Mouse (Mus musculus): ENCODE results near the gene Chd5. TPM values are rescaled to one million over a fixed set of nuclear protein-coding genes. Genes with fewer than 3 reads are reported as not detected.

The Chd5 gene
- total RNA-seq, 1 experiment from 2014 or later = 0.10 TPM

- ATAC-seq (replicated peaks; ENCODE audit: insufficient number of reproducible peaks, low FRiP score, low TSS enrichment, poor library complexity, severe bottlenecking) = no peak
Measured at GRCm38 (mm10) chr4:152313934-152314333, 24.5 kb upstream of the Chd5 start.

- no peak for ATAC-seq (replicated peaks; ENCODE audit: insufficient number of reproducible peaks, low FRiP score, low TSS enrichment, poor library complexity, severe bottlenecking)
Measured at GRCm38 (mm10) chr4:152315498-152316213, 22.8 kb upstream of the Chd5 start.

DNA sequence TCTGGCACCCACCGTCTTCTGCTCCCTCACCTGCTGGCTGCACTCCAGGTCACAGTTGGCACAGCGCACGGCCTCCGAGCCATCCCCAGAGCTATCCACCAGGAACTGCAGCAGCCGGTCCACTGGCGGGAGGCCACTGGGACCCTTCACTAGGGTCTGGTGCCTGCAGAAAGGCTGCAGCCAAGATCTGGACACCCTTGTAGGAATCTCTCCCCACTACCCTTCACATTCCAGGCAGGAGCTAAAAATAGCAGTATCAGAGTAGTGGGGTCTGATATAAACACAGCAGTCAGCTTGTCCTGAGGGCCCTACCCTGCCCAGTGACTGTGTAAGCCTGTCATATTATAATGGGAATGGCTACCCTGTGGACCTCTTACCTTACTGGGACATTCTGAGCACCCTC is 20.8 kb upstream of the Chd5 start:
- ATAC-seq (replicated peaks; ENCODE audit: insufficient number of reproducible peaks, low FRiP score, low TSS enrichment, poor library complexity, severe bottlenecking) = no peak

GRCm38 (mm10) chr4:152318517-152319234 is 19.8 kb upstream of the Chd5 start, which contains the start of gene Rnf207:
TSS of gene Rnf207 (minus strand) at chr4:152318993.
- ATAC-seq (replicated peaks; ENCODE audit: insufficient number of reproducible peaks, low FRiP score, low TSS enrichment, poor library complexity, severe bottlenecking) = peak; percentile 74

- no peak for ATAC-seq (replicated peaks; ENCODE audit: insufficient number of reproducible peaks, low FRiP score, low TSS enrichment, poor library complexity, severe bottlenecking)
Measured at GRCm38 (mm10) chr4:152321464-152321863, 17.0 kb upstream of the Chd5 start.

DNA sequence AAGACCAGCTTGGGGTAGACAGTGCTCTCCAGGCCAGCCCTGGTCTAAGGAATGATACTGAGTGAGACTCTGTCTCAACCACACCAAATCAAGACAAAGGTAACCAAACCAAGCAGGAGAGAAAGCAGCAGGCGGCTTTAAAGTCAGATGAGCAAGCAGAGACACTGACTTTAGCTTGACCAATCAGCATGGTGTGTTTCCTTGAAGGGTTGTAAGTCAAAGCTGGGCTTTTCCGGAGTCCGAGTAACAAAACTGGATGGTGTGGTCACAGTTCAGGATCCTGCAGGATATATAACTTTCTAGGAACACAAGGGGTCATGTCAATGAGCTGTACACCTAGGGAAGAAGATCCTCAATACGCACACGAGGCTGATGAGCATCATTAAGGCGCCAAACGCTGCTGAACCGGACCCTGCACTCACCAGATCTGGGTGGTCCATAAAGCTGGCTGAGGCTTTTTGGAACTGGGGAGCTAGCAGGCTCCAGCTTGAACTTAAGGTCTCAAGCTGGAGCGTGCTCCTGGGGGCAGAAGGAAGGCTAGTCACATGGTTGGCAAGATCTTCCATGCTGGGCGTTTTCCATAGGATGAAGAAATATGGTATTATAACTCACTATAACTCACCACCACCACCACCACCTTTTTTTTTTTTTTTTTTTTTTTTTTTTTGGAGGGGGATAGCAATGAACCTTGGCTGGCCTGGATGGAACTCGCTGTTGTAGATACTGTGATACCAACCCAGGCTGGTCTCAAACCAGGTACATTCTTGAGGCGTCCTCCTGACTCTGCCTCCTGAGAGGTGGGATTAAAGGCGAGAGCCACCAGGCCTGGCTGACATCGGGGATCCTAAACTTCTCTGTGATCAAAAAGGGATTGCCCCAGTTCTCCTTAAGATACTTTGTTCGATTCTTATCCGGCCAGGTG is 13.5 kb upstream of the Chd5 start:
- ATAC-seq (replicated peaks; ENCODE audit: insufficient number of reproducible peaks, low FRiP score, low TSS enrichment, poor library complexity, severe bottlenecking) = no peak

GRCm38 (mm10) chr4:152325574-152326411 is 12.7 kb upstream of the Chd5 start, which contains the start of gene Rpl22:
TSS of gene Rpl22 (plus strand) at chr4:152325742.
- ATAC-seq (replicated peaks; ENCODE audit: insufficient number of reproducible peaks, low FRiP score, low TSS enrichment, poor library complexity, severe bottlenecking) = peak; percentile 98

DNA sequence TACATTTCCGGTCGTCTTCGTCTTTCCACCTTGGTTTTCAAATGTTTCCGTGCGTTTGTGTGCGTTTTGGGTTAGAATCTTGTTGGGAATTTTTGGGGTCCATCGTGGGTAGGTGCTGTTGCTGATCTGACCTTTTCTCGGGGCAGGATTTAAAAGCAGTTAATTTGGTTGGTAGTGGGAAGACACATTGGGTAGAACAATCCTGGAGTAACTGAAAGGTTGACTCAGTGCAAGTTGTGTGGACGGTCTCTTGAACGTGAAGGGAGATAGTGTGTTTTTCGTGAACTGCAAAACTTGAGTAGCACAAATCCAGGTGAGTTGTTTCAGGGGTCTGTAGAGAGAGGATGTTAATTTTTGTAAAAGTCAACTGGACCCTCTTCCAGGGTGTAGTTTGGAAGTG is 11.9 kb upstream of the Chd5 start:
- no peak for ATAC-seq (replicated peaks; ENCODE audit: insufficient number of reproducible peaks, low FRiP score, low TSS enrichment, poor library complexity, severe bottlenecking)

DNA sequence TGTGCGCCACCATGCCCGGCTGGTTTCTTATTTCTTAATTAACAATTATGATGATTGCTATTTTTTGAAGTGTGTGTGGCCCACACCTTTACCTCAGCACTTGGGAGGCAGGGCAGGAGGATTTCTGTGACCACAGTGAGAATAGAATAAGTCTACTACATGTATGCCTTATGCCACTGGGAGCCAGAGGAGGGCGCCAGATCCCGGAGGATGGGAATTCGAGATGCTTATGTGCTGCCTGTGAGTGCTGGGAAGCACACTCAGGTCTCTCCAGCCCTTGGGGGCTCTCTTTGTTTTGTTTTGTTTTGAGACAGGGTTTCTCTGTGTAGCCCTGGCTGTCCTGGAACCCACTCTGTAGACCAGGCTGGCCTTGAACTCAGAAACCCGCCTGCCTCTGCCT is 9.8 kb upstream of the Chd5 start:
- ATAC-seq (replicated peaks; ENCODE audit: insufficient number of reproducible peaks, low FRiP score, low TSS enrichment, poor library complexity, severe bottlenecking) = no peak

GRCm38 (mm10) chr4:152332952-152333351 is 5.5 kb upstream of the Chd5 start:
- 0 out of 2 replicates have a peak, but pooled peaks have one; percentile 62 for ATAC-seq (replicated peaks; ENCODE audit: insufficient number of reproducible peaks, low FRiP score, low TSS enrichment, poor library complexity, severe bottlenecking)

DNA sequence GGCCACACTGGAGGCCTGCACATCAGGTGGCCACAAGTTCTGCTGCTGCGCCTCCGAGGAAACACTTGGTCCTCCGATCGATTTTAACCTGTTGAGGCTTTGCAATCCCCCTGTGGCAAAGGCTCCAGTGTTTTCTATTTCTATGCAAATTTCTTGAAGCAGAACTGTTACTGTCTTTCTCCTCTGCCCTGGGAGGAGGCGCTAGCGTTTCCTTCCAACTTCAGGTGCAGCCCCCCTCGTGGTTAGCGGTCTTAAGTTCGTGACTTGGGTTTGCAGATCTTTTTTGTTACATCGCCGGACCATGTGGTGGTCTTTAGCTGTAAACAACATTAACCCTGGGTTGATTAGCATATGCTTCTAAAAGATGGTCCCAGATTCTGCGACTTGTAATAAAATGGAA is 4.9 kb upstream of the Chd5 start:
- no peak for ATAC-seq (replicated peaks; ENCODE audit: insufficient number of reproducible peaks, low FRiP score, low TSS enrichment, poor library complexity, severe bottlenecking)

GRCm38 (mm10) chr4:152337772-152338171 is 679 bp upstream of the Chd5 start:
- ATAC-seq (replicated peaks; ENCODE audit: insufficient number of reproducible peaks, low FRiP score, low TSS enrichment, poor library complexity, severe bottlenecking) = no peak

DNA sequence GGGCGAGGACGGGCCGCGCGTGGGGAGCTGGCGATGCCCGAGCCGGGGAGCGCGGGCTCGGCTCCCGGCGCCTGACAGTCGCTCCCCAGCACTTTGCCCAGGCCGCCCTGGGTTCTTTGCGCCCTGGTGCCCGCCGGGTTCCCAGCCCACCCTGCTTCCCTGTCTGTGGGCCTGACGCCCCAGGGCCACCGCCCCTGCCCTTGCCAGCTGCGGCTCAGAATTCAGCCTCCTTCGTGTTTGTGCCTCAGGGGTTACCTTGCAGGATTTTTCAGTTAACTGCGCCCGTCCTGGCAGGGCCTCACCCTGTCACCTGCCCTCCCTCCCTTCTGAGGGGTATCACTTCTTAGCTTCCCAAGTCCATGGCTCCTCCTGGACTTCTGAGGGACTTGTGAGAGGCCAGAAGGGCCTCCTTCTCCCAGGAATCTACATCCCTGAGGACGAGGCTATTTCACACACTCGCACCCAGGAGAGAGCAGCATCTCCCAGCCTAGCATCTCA is 891 bp downstream of the Chd5 start:
- no peak for ATAC-seq (replicated peaks; ENCODE audit: insufficient number of reproducible peaks, low FRiP score, low TSS enrichment, poor library complexity, severe bottlenecking)

DNA sequence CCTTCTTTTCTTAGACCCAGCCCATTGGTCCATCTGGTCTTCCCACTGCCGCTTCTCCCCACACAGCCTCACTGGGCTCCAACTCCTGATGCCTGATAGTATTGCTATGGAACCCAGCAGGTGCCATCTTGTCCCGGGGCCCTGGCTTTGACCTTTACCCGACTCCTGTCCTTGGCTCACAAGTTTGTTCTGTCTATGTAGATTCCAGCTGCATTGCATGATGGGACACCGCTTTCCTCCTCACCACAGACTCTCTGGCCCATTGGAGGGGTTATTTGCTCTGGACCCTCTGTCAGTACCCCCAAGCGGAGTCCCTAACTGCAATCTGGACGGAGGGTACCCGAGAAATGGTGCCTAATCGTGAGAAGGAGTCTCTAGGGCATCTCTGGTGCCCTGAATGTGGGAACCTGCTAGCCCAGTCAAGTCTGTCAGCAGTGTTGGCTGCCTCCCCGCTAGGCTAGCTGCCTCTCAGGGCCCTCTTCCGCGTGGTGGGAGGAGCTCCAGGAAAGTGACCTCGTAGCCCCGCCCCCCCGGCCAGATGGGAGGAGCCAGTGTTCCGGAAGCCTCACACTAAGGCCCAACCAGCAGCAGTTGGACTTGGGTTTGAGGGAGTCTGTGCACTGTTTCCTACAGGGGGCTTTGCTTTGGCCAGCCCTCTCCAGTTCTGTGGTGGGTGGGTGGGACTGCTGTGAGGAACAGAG is 2.3 kb downstream of the Chd5 start:
- no peak for ATAC-seq (replicated peaks; ENCODE audit: insufficient number of reproducible peaks, low FRiP score, low TSS enrichment, poor library complexity, severe bottlenecking)

DNA sequence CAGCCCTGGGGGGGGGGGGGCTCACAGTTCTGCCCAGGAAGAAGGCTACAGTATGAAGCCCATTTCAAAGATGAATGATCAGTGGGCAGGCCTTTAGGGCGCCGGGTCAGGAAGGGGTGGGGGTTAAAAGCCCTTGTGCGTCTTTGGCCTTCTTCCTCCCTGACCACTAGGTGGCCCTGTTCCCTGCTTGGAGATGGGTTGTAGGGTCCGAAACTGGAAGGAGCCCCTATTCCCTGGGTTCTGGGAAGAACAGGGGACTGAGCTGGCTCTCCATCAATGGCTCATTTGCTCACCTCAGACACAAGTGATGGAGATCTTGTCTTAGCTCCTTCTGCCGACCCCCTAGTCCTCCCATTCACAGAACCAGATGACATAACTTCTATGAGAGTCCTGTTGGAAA is 4.8 kb downstream of the Chd5 start:
- no peak for ATAC-seq (replicated peaks; ENCODE audit: insufficient number of reproducible peaks, low FRiP score, low TSS enrichment, poor library complexity, severe bottlenecking)

GRCm38 (mm10) chr4:152344651-152345050 is 6.2 kb downstream of the Chd5 start:
- ATAC-seq (replicated peaks; ENCODE audit: insufficient number of reproducible peaks, low FRiP score, low TSS enrichment, poor library complexity, severe bottlenecking) = no peak

DNA sequence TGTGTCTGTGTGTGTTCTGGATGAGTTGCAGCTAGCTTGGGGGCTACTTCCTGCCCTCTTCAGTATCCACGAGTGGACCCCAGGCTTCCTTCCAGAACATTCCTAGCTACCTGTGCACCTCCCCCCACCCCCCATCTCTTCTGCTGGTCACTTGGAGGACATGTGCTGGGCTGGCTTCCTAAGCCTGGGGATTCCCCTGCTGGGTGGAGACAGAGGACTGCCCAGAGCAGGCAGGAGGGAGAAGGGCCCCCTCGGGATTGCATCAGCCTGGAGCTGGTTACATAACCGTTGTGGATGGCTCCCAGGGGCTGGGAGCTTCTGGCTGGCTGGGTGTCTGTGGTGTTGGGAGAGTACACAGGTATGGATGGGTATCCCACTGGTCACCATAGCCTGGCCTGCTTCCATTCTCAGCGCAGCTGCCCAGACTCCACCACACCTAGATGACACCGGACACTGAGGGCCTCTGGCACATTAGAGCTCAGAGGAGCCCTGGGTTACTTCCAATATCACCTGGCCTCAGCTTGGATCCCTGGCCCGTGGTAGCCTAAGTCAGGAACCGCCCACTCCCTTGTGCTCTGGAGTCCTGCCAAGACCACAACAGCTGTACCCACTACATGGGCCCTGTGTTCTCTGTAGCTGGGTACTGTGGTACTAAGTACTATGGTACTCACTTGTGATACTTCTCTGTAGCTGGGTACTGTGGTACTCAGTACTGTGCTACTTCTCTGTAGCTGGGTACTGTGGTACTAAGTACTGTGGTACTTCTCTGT is 6.9 kb downstream of the Chd5 start:
- 0 out of 2 replicates have a peak, but pooled peaks have one; percentile 30 for ATAC-seq (replicated peaks; ENCODE audit: insufficient number of reproducible peaks, low FRiP score, low TSS enrichment, poor library complexity, severe bottlenecking)
